21 mouse cellular contexts compared by ENCODE assay signal in the genomic region with DNA sequence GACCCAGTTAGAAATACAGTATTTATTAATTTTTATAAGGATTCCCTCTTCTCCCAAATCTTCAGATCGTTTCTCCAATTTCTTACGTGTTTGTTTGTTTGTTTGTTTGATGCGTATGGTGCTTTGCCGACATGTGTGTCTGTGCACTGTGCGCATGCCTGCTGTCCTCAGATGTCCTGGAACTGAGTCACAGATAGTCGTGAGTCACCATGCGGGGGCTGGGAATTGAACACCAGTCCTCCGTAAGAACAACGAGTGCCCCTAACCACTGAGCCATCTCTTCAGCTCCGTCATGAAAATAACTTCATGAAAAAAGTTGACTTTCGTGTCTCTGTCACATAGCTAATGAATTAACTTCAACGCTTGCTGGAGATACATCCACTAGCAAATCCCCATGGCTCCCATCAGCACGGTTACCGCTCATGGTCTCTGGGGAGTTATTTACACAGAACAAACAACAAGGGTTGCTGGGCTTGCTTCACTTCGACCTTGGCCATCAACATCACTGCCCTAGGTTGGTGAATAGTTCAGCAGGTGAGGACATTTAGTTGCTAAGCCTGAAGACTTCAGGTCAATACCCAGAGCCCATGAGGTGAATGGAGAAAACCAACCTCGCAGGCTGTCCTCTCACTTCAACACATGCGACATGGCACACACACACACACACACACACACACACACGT. TPM values are rescaled to one million over a fixed set of nuclear protein-coding genes. Genes with fewer than 3 reads are reported as not detected.
A peak's percentile ranks its signal among the peaks of the same experiment; 100 is the strongest.
DNase-seq lines count a peak whose midpoint lies in the region; ATAC-seq and TF ChIP-seq lines count a peak whose summit lies in the region.
"Had no signal": no experiment of that assay in that cellular context is flagged by ENCODE, and none has a peak within 500 bp of the region (broad histone marks: within the 10 kb centered on the region; RNA-seq: fewer than 3 reads in every experiment).

No protein-coding gene starts in this region.

- H3K36me3 ChIP-seq in testis, adult 2 months (ENCODE audit: control insufficient read depth, insufficient read depth, low read length) = no peaks in the 10 kb centered on the region
- no peaks in the 10 kb centered on the region for H3K36me3 ChIP-seq in liver, embryonic 13.5 days
- 0 out of 2 replicates have a peak, but pooled peaks cover 3% of the 10 kb centered on the region for H3K36me3 ChIP-seq in liver, postnatal 0 days (replicated peaks; ENCODE audit: insufficient read depth, low read length)
- H3K36me3 ChIP-seq: embryonic facial prominence, embryonic 15.5 days; forebrain, embryonic 10.5 days; G1E; heart, embryonic 12.5 days; hindbrain, embryonic 10.5 days had no signal

- H3K4me1 ChIP-seq in testis, adult 2 months (ENCODE audit: control insufficient read depth, insufficient read depth, low read length) = peaks cover 3% of the 10 kb centered on the region
- H3K4me1 ChIP-seq in liver, embryonic 13.5 days (replicated peaks) = peaks cover 7% of the 10 kb centered on the region; the same call in 1 of the 2 replicates
- 0 out of 2 replicates have a peak, but pooled peaks cover 3% of the 10 kb centered on the region for H3K4me1 ChIP-seq in liver, postnatal 0 days (ENCODE audit: insufficient read depth)
- H3K4me1 ChIP-seq: heart, embryonic 12.5 days had no signal

- peak; percentile 60; the same call in 1 of the 2 replicates for TF ChIP-seq EP300 in liver, postnatal 0 days (IDR thresholded peaks at IDR 0.05; ENCODE audit: low read depth)

- DNase-seq in testis, postnatal 14 days (ENCODE audit: low spot score) = no peak
- no peak for DNase-seq in liver, embryonic 13.5 days
- DNase-seq in liver, postnatal 0 days = peak; percentile 54
- DNase-seq in lung, postnatal 25 days (ENCODE audit: low spot score) = no peak
- DNase-seq in urinary bladder, postnatal 4 days (ENCODE audit: low spot score in 2 of 2) = no peak
- DNase-seq: adrenal gland, postnatal 25 days; cerebellum, adult 8-10 months; cerebellum, postnatal 14 days; embryo, embryonic 11 days; gastrocnemius, adult 2 months; gastrocnemius, postnatal 25 days had no signal

- no peaks in the 10 kb centered on the region for H3K9me3 ChIP-seq in liver, embryonic 13.5 days (replicated peaks)
- H3K9me3 ChIP-seq in liver, postnatal 0 days (ENCODE audit: low read length) = no peaks in the 10 kb centered on the region
- H3K9me3 ChIP-seq: embryonic facial prominence, embryonic 15.5 days; forebrain, embryonic 10.5 days; G1E; heart, embryonic 12.5 days; hindbrain, embryonic 10.5 days had no signal

- no peak for TF ChIP-seq CTCF in testis, adult 2 months (IDR thresholded peaks at IDR 0.05; ENCODE audit: control insufficient read depth, insufficient read depth, insufficient replicate concordance, low read depth, low read length)
- no peak for TF ChIP-seq CTCF in liver, postnatal 0 days (IDR thresholded peaks at IDR 0.05; ENCODE audit: low read depth)

- peak overlapping the region; percentile 0; the same call in 1 of the 2 replicates for H3K4me3 ChIP-seq in testis, adult 2 months (ENCODE audit: control insufficient read depth, low read depth, low read length)
- H3K4me3 ChIP-seq in liver, embryonic 13.5 days (replicated peaks) = no peak overlapping the region
- no peak overlapping the region for H3K4me3 ChIP-seq in liver, postnatal 0 days (ENCODE audit: low read depth, low read length)
- H3K4me3 ChIP-seq: embryonic facial prominence, embryonic 15.5 days; erythroblast, embryonic 14.5 days; forebrain, embryonic 10.5 days; gastrocnemius, adult 2 months; heart, embryonic 12.5 days; hindbrain, embryonic 10.5 days had no signal

- no peak overlapping the region for H3K4me2 ChIP-seq in liver, embryonic 13.5 days
- H3K4me2 ChIP-seq in liver, postnatal 0 days (ENCODE audit: low read depth, low read length) = peak overlapping the region; percentile 7; the same call in 1 of the 2 replicates
- H3K4me2 ChIP-seq: embryonic facial prominence, embryonic 15.5 days; heart, embryonic 12.5 days; hindbrain, embryonic 14.5 days had no signal

- no peak for TF ChIP-seq POLR2A in testis, adult 2 months (IDR thresholded peaks at IDR 0.05; ENCODE audit: control insufficient read depth, low read depth, low read length)

- ATAC-seq in liver, embryonic 13.5 days (ENCODE audit: low read depth) = peak; percentile 66
- ATAC-seq in liver, postnatal 0 days = peak; percentile 89
- ATAC-seq: CD4-positive, CD25-positive, alpha-beta regulatory T cell, adult 4 months; forebrain, embryonic 14.5 days had no signal

- no peak overlapping the region for H3K9ac ChIP-seq in liver, embryonic 13.5 days
- no peak overlapping the region; the same call in 1 of the 2 replicates for H3K9ac ChIP-seq in liver, postnatal 0 days (replicated peaks)
- H3K9ac ChIP-seq: embryonic facial prominence, embryonic 15.5 days; heart, embryonic 12.5 days; hindbrain, embryonic 14.5 days had no signal

- H3K27ac ChIP-seq in testis, adult 2 months (ENCODE audit: control insufficient read depth, insufficient read depth, low read depth, low read length) = no peak overlapping the region
- H3K27ac ChIP-seq in liver, embryonic 13.5 days = peak overlapping the region; percentile 32; the same call in 1 of the 2 replicates
- peak overlapping the region; percentile 85 for H3K27ac ChIP-seq in liver, postnatal 0 days (ENCODE audit: low read depth)
- H3K27ac ChIP-seq: embryonic facial prominence, embryonic 15.5 days; forebrain, embryonic 10.5 days; gastrocnemius, adult 2 months; hindbrain, embryonic 10.5 days; hindbrain, embryonic 14.5 days had no signal

- no peaks in the 10 kb centered on the region for H3K27me3 ChIP-seq in testis, adult 2 months (ENCODE audit: control insufficient read depth, insufficient read depth, low read length)
- no peaks in the 10 kb centered on the region for H3K27me3 ChIP-seq in liver, embryonic 13.5 days
- no peaks in the 10 kb centered on the region for H3K27me3 ChIP-seq in liver, postnatal 0 days (ENCODE audit: insufficient read depth, low read length)
- H3K27me3 ChIP-seq: embryonic facial prominence, embryonic 15.5 days; heart, embryonic 12.5 days had no signal

- 75% methylated on average over 18 of the region's 18 CpGs for WGBS in liver, embryonic 13.5 days (ENCODE audit: insufficient replicate concordance)
- 65% methylated on average over 18 of the region's 18 CpGs for WGBS in liver, postnatal 0 days (ENCODE audit: insufficient replicate concordance)

RNA-seq across cellular contexts. Expression of gene Gramd1c, which starts 2.4 kb away (rescaled TPM):
- 16.8 and 19.5 TPM in 2 replicates for polyA plus RNA-seq in testis, adult 2 months (2012; rRNA removed)
- 2.7 and 3.8 TPM in 2 replicates for polyA plus RNA-seq in liver, embryonic 13.5 days (2015; fragmentation: Nextera tagmentation; extraction: Ambion mirVana)
- polyA plus RNA-seq in liver, postnatal 0 days (2015; fragmentation: Nextera tagmentation; extraction: Ambion mirVana) = 10.9 and 16.5 TPM in 2 replicates
- polyA plus RNA-seq: erythroblast, embryonic 14.5 days had no signal
